Mouse (Mus musculus) myocyte (in vitro differentiated cells): ENCODE measurements at regions not wholly inside any gene's neighbourhood (a gene's known extent, or its start where the extent isn't known, plus 50 kb on each side); places are given as distances from the start of the nearest gene placed in this dataset.

Experiments
- H3K27me3 ChIP-seq: one replicate; pipeline ENCODE4 v1.6.1; 2011; ENCODE audit not compliant: control insufficient read depth, insufficient read depth, insufficient read length
- H3K36me3 ChIP-seq: one replicate; pipeline ENCODE4 v1.6.1; 2011; ENCODE audit not compliant: control insufficient read depth, insufficient read depth
- H3K4me2 ChIP-seq: one replicate; pipeline ENCODE4 v1.6.1; 2011; ENCODE audit warnings: low read depth, control low read depth
- H3K4me3 ChIP-seq: one replicate; pipeline ENCODE4 v1.5.1; 2011; ENCODE audit warnings: mild to moderate bottlenecking, control low read depth, moderate library complexity
- H3K79me2 ChIP-seq: one replicate; pipeline ENCODE4 v1.6.1; 2011; ENCODE audit not compliant: control insufficient read depth, insufficient read depth
- H3ac ChIP-seq: one replicate; pipeline ENCODE4 v1.6.1; 2011; ENCODE audit not compliant: control insufficient read depth, insufficient read length
- CEBPB ChIP-seq: IDR thresholded peaks from 2 replicates; pipeline ENCODE4 v1.6.1; 2011; ENCODE audit warnings: mild to moderate bottlenecking, moderate library complexity; ENCODE audit not compliant: poor library complexity, insufficient read depth, severe bottlenecking
- E2F4 ChIP-seq: IDR thresholded peaks from one replicate; pipeline ENCODE4 v1.6.1; 2011; ENCODE audit warnings: mild to moderate bottlenecking, control low read depth, moderate library complexity; ENCODE audit not compliant: insufficient read depth
- MAX ChIP-seq: IDR thresholded peaks from one replicate; pipeline ENCODE4 v1.6.1; 2011; ENCODE audit warnings: low read depth, mild to moderate bottlenecking, control low read depth
- MYOD1 ChIP-seq, 3 experiments: IDR thresholded peaks; one replicate each; pipeline ENCODE4 v1.6.1; 2011; ENCODE audit warnings: control low read depth in 2 of 3, low read depth in 2 of 3, mild to moderate bottlenecking in 2 of 3, moderate library complexity in 1 of 3; ENCODE audit not compliant: insufficient read length in 2 of 3, control insufficient read depth in 1 of 3
- MYOG ChIP-seq, 3 experiments: IDR thresholded peaks; one replicate each; pipeline ENCODE4 v1.6.1; 2011; ENCODE audit warnings: control low read depth in 2 of 3, low read depth in 2 of 3, mild to moderate bottlenecking in 2 of 3; ENCODE audit not compliant: insufficient read length in 2 of 3, control insufficient read depth in 1 of 3, insufficient read depth in 1 of 3
- POLR2A ChIP-seq: IDR thresholded peaks from one replicate; pipeline ENCODE4 v1.6.1; 2011; ENCODE audit warnings: low read depth, mild to moderate bottlenecking, control low read depth, moderate library complexity; ENCODE audit not compliant: insufficient read length
- POLR2AphosphoS2 ChIP-seq: IDR thresholded peaks from one replicate; pipeline ENCODE4 v1.6.1; 2011; ENCODE audit warnings: low read depth, control low read depth; ENCODE audit not compliant: insufficient read length
- REST ChIP-seq: IDR thresholded peaks from one replicate; pipeline ENCODE4 v1.6.1; 2011; ENCODE audit warnings: mild to moderate bottlenecking, control low read depth, moderate library complexity; ENCODE audit not compliant: insufficient read depth, insufficient read length
- SRF ChIP-seq: IDR thresholded peaks from one replicate; pipeline ENCODE4 v1.6.1; 2011; ENCODE audit warnings: low read depth; ENCODE audit not compliant: control insufficient read depth, insufficient read length
- TCF12 ChIP-seq: IDR thresholded peaks from one replicate; pipeline ENCODE4 v1.6.1; 2011; ENCODE audit warnings: mild to moderate bottlenecking, control low read depth; ENCODE audit not compliant: poor library complexity, insufficient read depth, severe bottlenecking
- TCF3 ChIP-seq: IDR thresholded peaks from one replicate; pipeline ENCODE4 v1.6.1; 2011; ENCODE audit warnings: low read depth, control low read depth; ENCODE audit not compliant: insufficient read length
- USF1 ChIP-seq: IDR thresholded peaks from one replicate; pipeline ENCODE4 v1.6.1; 2011; ENCODE audit warnings: low read depth, mild to moderate bottlenecking, control low read depth, moderate library complexity

- TF ChIP-seq TCF12 (no peak), MYOD1 (IDR thresholded peaks at IDR 0.05; ENCODE audit: control insufficient read depth in 1 of 3, insufficient read length in 2 of 3, low read depth in 2 of 3) (no peak), MAX (no peak), SRF (no peak), TCF3 (no peak), REST (no peak)
- H3K36me3 ChIP-seq = no peaks in the 10 kb centered on the region
- H3K4me2 ChIP-seq = no peak overlapping the region
- H3ac ChIP-seq = no peak overlapping the region
- H3K79me2 ChIP-seq = no peaks in the 10 kb centered on the region
- H3K27me3 ChIP-seq = no peaks in the 10 kb centered on the region
- no peak overlapping the region for H3K4me3 ChIP-seq
These were observed 575.7 kb downstream of the Robo2 start for GRCm38 (mm10) chr16:73835715-73836440.

- no peak overlapping the region for H3K4me2 ChIP-seq
These were observed 590.0 kb downstream of the Robo2 start for GRCm38 (mm10) chr16:73821387-73822338.

GRCm38 (mm10) chr16:73804572-73804971 is 607.1 kb downstream of the Robo2 start:
- no peaks in the 10 kb centered on the region for H3K27me3 ChIP-seq
- no peaks in the 10 kb centered on the region for H3K36me3 ChIP-seq
- no peak overlapping the region for H3ac ChIP-seq
- H3K79me2 ChIP-seq = no peaks in the 10 kb centered on the region
- H3K4me2 ChIP-seq = no peak overlapping the region
- TF ChIP-seq TCF12 (no peak), SRF (no peak), USF1 (no peak), MYOD1 (IDR thresholded peaks at IDR 0.05; ENCODE audit: control insufficient read depth in 1 of 3, insufficient read length in 2 of 3, low read depth in 2 of 3) (no peak), POLR2A (no peak)
- H3K4me3 ChIP-seq = no peak overlapping the region

More at GRCm38 (mm10) chr16:73821387-73822338, 590.0 kb downstream of the Robo2 start:
- no peaks in the 10 kb centered on the region for H3K36me3 ChIP-seq
- no peaks in the 10 kb centered on the region for H3K79me2 ChIP-seq
- no peaks in the 10 kb centered on the region for H3K27me3 ChIP-seq
- no peak for TF ChIP-seq SRF
- TF ChIP-seq CEBPB = no peak
- no peak for TF ChIP-seq POLR2A
- no peak for TF ChIP-seq MYOD1 (IDR thresholded peaks at IDR 0.05; ENCODE audit: control insufficient read depth in 1 of 3, insufficient read length in 2 of 3, low read depth in 2 of 3)
- no peak for TF ChIP-seq MYOG (IDR thresholded peaks at IDR 0.05; ENCODE audit: control insufficient read depth in 1 of 3, insufficient read depth in 1 of 3, insufficient read length in 2 of 3, low read depth in 2 of 3)
- TF ChIP-seq TCF12 = no peak
- no peak for TF ChIP-seq E2F4
- no peak for TF ChIP-seq REST
- no peak for TF ChIP-seq MAX
- no peak for TF ChIP-seq TCF3
- TF ChIP-seq POLR2AphosphoS2 = no peak
- no peak for TF ChIP-seq USF1
- H3K4me3 ChIP-seq = no peak overlapping the region
- no peak overlapping the region for H3ac ChIP-seq

- Histone ChIP-seq H3K4me3 (no peak overlapping the region), H3K79me2 (no peaks in the 10 kb centered on the region), H3K4me2 (no peak overlapping the region), H3ac (no peak overlapping the region), H3K36me3 (no peaks in the 10 kb centered on the region), H3K27me3 (no peaks in the 10 kb centered on the region)
- TF ChIP-seq TCF3 (no peak), CEBPB (no peak), MYOD1 (IDR thresholded peaks at IDR 0.05; ENCODE audit: control insufficient read depth in 1 of 3, insufficient read length in 2 of 3, low read depth in 2 of 3) (no peak), TCF12 (no peak)
These were observed 615.0 kb downstream of the Robo2 start for GRCm38 (mm10) chr16:73796528-73797171.

- Histone ChIP-seq H3ac (no peak overlapping the region), H3K27me3 (no peaks in the 10 kb centered on the region)
These were observed 626.6 kb downstream of the Robo2 start for GRCm38 (mm10) chr16:73785074-73785438.

More at GRCm38 (mm10) chr16:73785074-73785438, 626.6 kb downstream of the Robo2 start:
- Histone ChIP-seq H3K4me2 (no peak overlapping the region), H3K79me2 (no peaks in the 10 kb centered on the region), H3K36me3 (no peaks in the 10 kb centered on the region), H3K4me3 (no peak overlapping the region)
- TF ChIP-seq POLR2AphosphoS2 (no peak), POLR2A (no peak), TCF3 (no peak), MAX (no peak), SRF (no peak), MYOD1 (IDR thresholded peaks at IDR 0.05; ENCODE audit: control insufficient read depth in 1 of 3, insufficient read length in 2 of 3, low read depth in 2 of 3) (no peak), TCF12 (no peak), E2F4 (no peak), MYOG (IDR thresholded peaks at IDR 0.05; ENCODE audit: control insufficient read depth in 1 of 3, insufficient read depth in 1 of 3, insufficient read length in 2 of 3, low read depth in 2 of 3) (no peak), CEBPB (no peak), USF1 (no peak)
